8 mouse cellular contexts compared by ENCODE assay signal in genomic region chr11:116586801-116587631, GRCm38 (mm10). TPM values are rescaled to one million over a fixed set of nuclear protein-coding genes. Genes with fewer than 3 reads are reported as not detected.
A peak's percentile ranks its signal among the peaks of the same experiment; 100 is the strongest.
DNase-seq lines count a peak whose midpoint lies in the region; ATAC-seq and TF ChIP-seq lines count a peak whose summit lies in the region.

No protein-coding gene starts in this region.

- TF ChIP-seq CTCF in left cerebral cortex, adult 2 months (IDR thresholded peaks at IDR 0.05): no peak; the same call in none of the 2 replicates

- peak; percentile 96 for ATAC-seq in megakaryocyte, adult 5-6 weeks (ENCODE audit: poor library complexity, severe bottlenecking)

- no peak overlapping the region for H3K27ac ChIP-seq in left cerebral cortex, adult 2 months

- intact Hi-C loops in left cerebral cortex, adult 2 months (cut with DNase I): loop anchor here (1.0 to 5.0 kb wide), 2 partner anchors 42 to 225 kb away; no protein-coding TSS in a partner anchor

- no peak overlapping the region for H3K4me3 ChIP-seq in left cerebral cortex, adult 2 months

- DNase-seq in adipocyte (ENCODE audit: low spot score): peak; percentile 48
- peak; percentile 88 to 89 for DNase-seq in cerebellum, postnatal 25 days
- peak; percentile 81 for DNase-seq in gastrocnemius, postnatal 10 days
- DNase-seq in hindlimb bud, embryonic 11.5 days (ENCODE audit: extremely low spot score, low read depth, low spot score): peak; percentile 70
- DNase-seq in left cerebral cortex, adult 2 months (ENCODE audit: extremely low spot score in 1 of 2, low spot score in 2 of 2): peak; percentile 68 to 72
- DNase-seq in right cerebral cortex, postnatal 10 days (ENCODE audit: low spot score in 2 of 2): peak; percentile 66 to 70
- DNase-seq in MN1 (ENCODE audit: low spot score): no peak

RNA-seq across cellular contexts. Expression of gene Aanat, which starts 0.8 kb away (rescaled TPM):
- not detected for total RNA-seq in gastrocnemius, postnatal 10 days (2021)
- total RNA-seq in left cerebral cortex, adult 2 months (2021): 1 to 10 TPM; 1.3 to 2.2 TPM
- total RNA-seq in megakaryocyte, adult 5-6 weeks (2015): not detected in 2 replicates
- not detected in 2 replicates for total RNA-seq in megakaryocyte, adult 5-6 weeks (2017)

RNA-seq across cellular contexts. Expression of gene Ube2o, which starts 5.8 kb away (rescaled TPM):
- total RNA-seq in gastrocnemius, postnatal 10 days (2021): 10 to 100 TPM; 20.7 to 24.9 TPM
- 100 to 1,000 TPM; 123 to 125 TPM for total RNA-seq in left cerebral cortex, adult 2 months (2021)
- 2.9 and 6.6 TPM in 2 replicates for total RNA-seq in megakaryocyte, adult 5-6 weeks (2015)
- total RNA-seq in megakaryocyte, adult 5-6 weeks (2017): 4.8 and 7.7 TPM in 2 replicates

RNA-seq across cellular contexts. Expression of gene Rhbdf2, which starts 39.8 kb away (rescaled TPM):
- 1 to 10 TPM; 5.2 to 8.4 TPM for total RNA-seq in gastrocnemius, postnatal 10 days (2021)
- total RNA-seq in left cerebral cortex, adult 2 months (2021): 1 to 10 TPM; 1.9 to 2.0 TPM
- total RNA-seq in megakaryocyte, adult 5-6 weeks (2015): 20.9 and 21.8 TPM in 2 replicates
- total RNA-seq in megakaryocyte, adult 5-6 weeks (2017): 16.2 TPM in 2 replicates

RNA-seq across cellular contexts. Expression of gene Sphk1, which starts 56.3 kb away (rescaled TPM):
- 1 to 10 TPM; 3.7 to 4.0 TPM for total RNA-seq in gastrocnemius, postnatal 10 days (2021)
- total RNA-seq in left cerebral cortex, adult 2 months (2021): 1 to 10 TPM; 6.1 to 6.8 TPM
- 0.60 and 2.2 TPM in 2 replicates for total RNA-seq in megakaryocyte, adult 5-6 weeks (2015)
- 1.7 and 2.1 TPM in 2 replicates for total RNA-seq in megakaryocyte, adult 5-6 weeks (2017)

Comparison
In these comparisons a context has a peak if more than half of its experiments do, and no peak if none do; other contexts are left out.
1. RNA of gene Ube2o, which starts 5.8 kb away (total RNA-seq): 123 to 125 TPM in left cerebral cortex, adult 2 months; 20.7 to 24.9 TPM in gastrocnemius, postnatal 10 days and 2.9 to 7.7 TPM in megakaryocyte, adult 5-6 weeks; every median in the first group is over 4 times any median in the second.